Mouse (Mus musculus) midbrain, postnatal 0 days (tissue): ENCODE results near the gene 1190005I06Rik. TPM values are rescaled to one million over a fixed set of nuclear protein-coding genes. Genes with fewer than 3 reads are reported as not detected.

ENCODE experiments used
- ATAC-seq: fragments of 200-750 bp; cut with Nextera tagmentation; 2 replicates; pipeline ENCODE4 v1.8.0; 2017; ENCODE audit warnings: moderate number of reproducible peaks, mild to moderate bottlenecking, moderate TSS enrichment, moderate library complexity; ENCODE audit not compliant: low FRiP score
- DNase-seq: peaks from one replicate; pipeline ENCODE4 v3.0.0-alpha.2; 2015; ENCODE audit warnings: low spot score
- H3K27ac ChIP-seq: fragments of 300-500 bp; sonication (generic); 2 replicates; pipeline ENCODE4 v1.5.1; 2014; ENCODE audit warnings: low read depth, mild to moderate bottlenecking, low read length, mixed read lengths
- H3K27me3 ChIP-seq: fragments of 300-500 bp; sonication (generic); 2 replicates; pipeline ENCODE4 v1.6.1; 2014; ENCODE audit warnings: low read length, control low read depth, mixed read lengths; ENCODE audit not compliant: insufficient read depth
- H3K36me3 ChIP-seq: fragments of 300-500 bp; sonication (generic); 2 replicates; pipeline ENCODE4 v1.6.1; 2014; ENCODE audit warnings: low read length, control low read depth, mixed read lengths; ENCODE audit not compliant: insufficient read depth
- H3K4me1 ChIP-seq: fragments of 300-500 bp; sonication (generic); 2 replicates; pipeline ENCODE4 v1.6.1; 2014; ENCODE audit warnings: mild to moderate bottlenecking, control low read depth, antibody characterized with exemption, low read length, mixed read lengths; ENCODE audit not compliant: insufficient read depth
- H3K4me2 ChIP-seq: fragments of 300-500 bp; sonication (generic); 2 replicates; pipeline ENCODE4 v1.6.1; 2014; ENCODE audit warnings: low read depth, mild to moderate bottlenecking, low read length, mixed read lengths; ENCODE audit not compliant: poor library complexity, severe bottlenecking
- H3K4me3 ChIP-seq: fragments of 300-500 bp; sonication (generic); 2 replicates; pipeline ENCODE4 v1.5.1; 2014; ENCODE audit warnings: low read depth, mild to moderate bottlenecking, low read length, moderate library complexity
- H3K9ac ChIP-seq: fragments of 300-500 bp; sonication (generic); replicated peaks from 2 replicates; pipeline ENCODE4 v1.6.1; 2014; ENCODE audit warnings: mild to moderate bottlenecking, low read length, moderate library complexity, mixed read lengths; ENCODE audit not compliant: poor library complexity, severe bottlenecking
- H3K9me3 ChIP-seq: fragments of 300-500 bp; sonication (generic); 2 replicates; pipeline ENCODE4 v1.6.1; 2016; ENCODE audit warnings: low read length, control low read depth
- CTCF ChIP-seq: IDR thresholded peaks from 2 replicates; pipeline ENCODE4 v1.5.1; 2016; ENCODE audit warnings: antibody characterized with exemption, mild to moderate bottlenecking
- WGBS: fragments of 180-500 bp; shearing (Covaris S2); extraction: QIAGEN DNeasy Blood & Tissue Kit; methylation state at CpG from one replicate; pipeline ENCODE4 v1.1.7; 2014; 5-methylcytosine and 5-hydroxymethylcytosine counted together
- polyA plus RNA-seq: library from polyadenylated mRNA; unstranded; fragments of >200 nt; fragmentation: Nextera tagmentation; extraction: Ambion mirVana; gene quantifications from 2 replicates; pipeline ENCODE4 v1.2.1, GENCODE M21; 2015
- total RNA-seq: library from RNA; depleted of rRNA; stranded (reverse); fragments of >200 nt; gene quantifications from 2 replicates; pipeline ENCODE4 v1.2.3, GENCODE M21; 2014

Gene 1190005I06Rik
- total and polyA plus RNA-seq, 2 experiments from 2014 or later, result 25.4 to 30.9 TPM

GRCm38 (mm10) chr8:120642031-120642662 is 5.3 kb downstream of the 1190005I06Rik start:
- TF ChIP-seq CTCF, result peak; percentile 27; the same call in 1 of the 2 replicates
- no peak overlapping the region for H3K4me3 ChIP-seq
- no peak for ATAC-seq

GRCm38 (mm10) chr8:120641245-120641644 is 6.2 kb downstream of the 1190005I06Rik start:
- ATAC-seq (no peak), DNase-seq (no peak)
- no peak overlapping the region for H3K4me3 ChIP-seq
- no peak for TF ChIP-seq CTCF
- WGBS, result 9% methylated on average over 8 of the region's 8 CpGs
- no peak overlapping the region for H3K9ac ChIP-seq
- no peaks in the 10 kb centered on the region for H3K36me3 ChIP-seq
- no peaks in the 10 kb centered on the region for H3K9me3 ChIP-seq
- H3K27ac ChIP-seq, result 0 out of 2 replicates have a peak overlapping the region, but pooled peaks have one; percentile 26
- H3K4me2 ChIP-seq, result no peak overlapping the region
- no peaks in the 10 kb centered on the region for H3K4me1 ChIP-seq
- no peaks in the 10 kb centered on the region for H3K27me3 ChIP-seq

More at GRCm38 (mm10) chr8:120642031-120642662, 5.3 kb downstream of the 1190005I06Rik start:
- Histone ChIP-seq H3K4me2 (no peak overlapping the region), H3K9me3 (no peaks in the 10 kb centered on the region), H3K9ac (no peak overlapping the region), H3K4me1 (no peaks in the 10 kb centered on the region), H3K27ac (no peak overlapping the region), H3K27me3 (no peaks in the 10 kb centered on the region), H3K36me3 (no peaks in the 10 kb centered on the region)
- WGBS, result 75% methylated on average over 10 of the region's 10 CpGs
- DNase-seq, result no peak

- WGBS, result under 1% methylated on average over 25 of the region's 42 CpGs
- Histone ChIP-seq H3K4me3 (peak overlapping the region; percentile 71), H3K4me1 (0 out of 2 replicates have a peak, but pooled peaks cover 3% of the 10 kb centered on the region), H3K27me3 (no peaks in the 10 kb centered on the region), H3K4me2 (peak overlapping the region; percentile 96), H3K36me3 (no peaks in the 10 kb centered on the region), H3K9me3 (no peaks in the 10 kb centered on the region), H3K27ac (no peak overlapping the region; the same call in 1 of the 2 replicates), H3K9ac (peak overlapping the region; percentile 85)
- TF ChIP-seq CTCF, result no peak
- ATAC-seq, result peak; percentile 45
- DNase-seq, result peak; percentile 26
Measured at GRCm38 (mm10) chr8:120634329-120634839, 13.0 kb downstream of the 1190005I06Rik start.

- H3K9me3 ChIP-seq, result no peaks in the 10 kb centered on the region
- no peaks in the 10 kb centered on the region for H3K27me3 ChIP-seq
- 0 out of 2 replicates have a peak, but pooled peaks cover 3% of the 10 kb centered on the region for H3K4me1 ChIP-seq
- peak; percentile 57 for ATAC-seq
- peak; percentile 27 for DNase-seq
- TF ChIP-seq CTCF, result no peak
- WGBS, result under 1% methylated on average over 42 of the region's 44 CpGs
- H3K27ac ChIP-seq, result no peak overlapping the region; the same call in 1 of the 2 replicates
- peak overlapping the region; percentile 85 for H3K9ac ChIP-seq
- H3K36me3 ChIP-seq, result no peaks in the 10 kb centered on the region
- H3K4me2 ChIP-seq, result peak overlapping the region; percentile 96
- H3K4me3 ChIP-seq, result peak overlapping the region; percentile 71
Measured at GRCm38 (mm10) chr8:120633665-120634271, 13.7 kb downstream of the 1190005I06Rik start.

- Histone ChIP-seq H3K9ac (peak overlapping the region; percentile 85), H3K4me1 (0 out of 2 replicates have a peak, but pooled peaks cover 3% of the 10 kb centered on the region), H3K9me3 (no peaks in the 10 kb centered on the region), H3K4me3 (peak overlapping the region; percentile 71), H3K27me3 (no peaks in the 10 kb centered on the region), H3K4me2 (peak overlapping the region; percentile 96), H3K27ac (no peak overlapping the region), H3K36me3 (no peaks in the 10 kb centered on the region)
- no peak for TF ChIP-seq CTCF
- DNase-seq, result no peak
- no peak for ATAC-seq
- 17% methylated on average over 17 of the region's 17 CpGs for WGBS
Measured at GRCm38 (mm10) chr8:120632969-120633664, 14.3 kb downstream of the 1190005I06Rik start.
